Mouse (Mus musculus): ENCODE results near the gene Rpl36-ps4.

Gene Rpl36-ps4

DNA sequence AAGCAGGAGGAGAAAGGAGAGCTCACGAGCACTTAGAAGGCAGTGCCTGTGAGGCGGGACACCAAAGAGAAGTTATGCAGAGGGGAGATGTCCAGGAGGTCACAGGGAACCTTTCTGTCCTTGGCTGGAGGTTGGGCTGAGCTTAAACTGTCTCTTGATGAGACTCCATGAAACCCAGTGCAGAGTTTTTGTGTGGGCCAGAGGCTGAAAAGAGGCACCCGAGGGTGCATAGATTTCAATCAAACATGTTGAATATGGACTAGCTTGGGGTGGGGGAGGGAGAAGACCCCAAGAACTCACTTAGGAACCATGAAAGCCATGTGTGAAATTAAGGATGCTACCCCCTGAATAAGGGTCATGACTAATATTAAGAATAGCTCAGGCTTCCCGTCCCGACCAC is at the start of gene Rpl36-ps4:
Gene Rpl36-ps4, plus strand, starts transcription at position 301 of the 400 bp plus-strand sequence.
- DNase-seq (ENCODE audit: low spot score) = no peak

DNA sequence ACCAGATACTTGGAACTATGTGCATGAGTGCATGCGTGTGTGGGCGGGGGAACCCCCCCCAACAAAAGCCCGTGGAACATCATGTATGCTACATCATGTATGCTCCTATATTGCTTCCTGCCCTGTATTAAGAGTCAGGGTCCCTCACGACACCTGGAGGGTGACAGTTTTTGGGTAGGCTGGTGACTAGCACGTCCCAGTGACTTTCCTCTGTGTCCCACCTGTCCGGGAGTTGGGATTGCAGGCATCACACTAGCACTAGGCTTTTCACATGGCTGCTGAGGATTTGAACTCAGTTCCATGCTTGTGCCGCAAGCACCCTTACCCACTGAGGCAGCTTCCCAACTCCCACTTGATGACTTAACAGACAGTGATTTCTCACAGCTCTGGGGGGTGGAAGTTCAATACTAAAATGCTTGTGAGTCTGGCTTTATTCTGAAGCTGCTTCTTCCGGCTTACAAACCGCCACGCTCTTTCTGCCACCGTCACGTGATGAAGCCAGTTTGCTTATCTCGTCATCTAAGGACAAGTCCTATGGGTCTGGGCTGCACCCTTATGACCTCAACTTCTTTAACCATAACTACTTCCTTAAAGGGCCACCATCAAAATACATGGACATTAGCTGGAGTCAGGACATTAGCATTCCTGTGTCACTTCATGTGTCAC is 49.2 kb upstream of the Rpl36-ps4 start:
- no peak for DNase-seq (ENCODE audit: low spot score)

DNA sequence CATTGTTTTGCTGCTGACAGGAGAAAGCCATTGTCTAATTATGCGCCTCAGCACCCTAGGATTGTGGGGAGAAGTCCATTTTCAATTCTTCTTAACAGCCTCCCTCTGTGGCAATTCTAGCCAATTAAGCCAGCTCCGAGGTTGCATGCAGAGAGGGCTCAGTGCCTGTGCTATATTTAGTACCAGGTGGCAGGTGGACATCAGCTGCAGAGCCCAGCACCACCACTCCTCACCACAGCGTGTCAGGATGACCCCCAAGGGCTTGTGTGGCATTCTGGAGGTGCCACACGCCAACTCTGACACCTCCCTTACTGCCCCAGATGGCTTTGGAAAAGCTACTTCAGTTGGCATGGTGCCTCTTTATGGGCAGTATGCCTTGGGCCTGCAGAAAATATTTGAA is 48.5 kb upstream of the Rpl36-ps4 start:
- DNase-seq (ENCODE audit: low spot score) = no peak

DNA sequence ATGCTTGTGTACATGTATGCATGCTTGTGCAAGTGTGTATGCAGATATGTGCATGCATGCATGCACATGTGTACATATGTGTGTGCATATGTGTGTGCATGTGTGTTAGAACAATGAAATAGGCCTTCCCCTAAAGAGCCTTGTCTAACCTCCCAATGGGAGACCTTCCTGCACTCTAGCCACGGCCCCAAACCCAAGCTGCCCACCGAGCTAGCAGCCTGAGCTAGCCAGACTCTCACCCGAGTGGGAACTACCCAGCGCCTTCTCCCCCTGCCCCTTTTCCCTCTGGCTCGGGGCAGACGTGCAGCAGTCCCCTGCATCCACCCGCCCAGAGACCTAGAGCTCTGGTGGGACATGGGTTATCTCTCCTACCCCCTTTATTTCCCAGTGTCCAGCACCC is 47.3 kb upstream of the Rpl36-ps4 start:
- no peak for DNase-seq (ENCODE audit: low spot score)

DNA sequence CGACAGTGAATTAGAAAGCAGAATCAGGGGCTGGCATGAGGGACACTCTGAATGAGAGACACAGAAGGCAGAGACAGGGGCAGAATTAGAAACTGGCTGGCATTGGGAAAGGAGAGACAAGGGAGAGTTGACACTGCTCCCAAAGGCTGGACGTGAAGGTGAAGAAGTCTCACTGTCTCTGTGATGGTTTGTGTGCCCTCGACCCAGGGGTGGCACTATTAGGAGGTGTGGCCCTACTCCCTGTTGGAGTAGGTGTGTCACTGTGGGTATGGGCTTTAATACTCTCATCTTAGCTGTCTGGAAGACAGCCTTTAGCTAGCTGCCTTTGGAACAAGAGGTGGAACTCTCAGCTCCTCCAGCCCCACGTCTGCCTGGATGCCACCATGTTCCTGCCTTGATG is 46.8 kb upstream of the Rpl36-ps4 start:
- DNase-seq (ENCODE audit: low spot score) = no peak

DNA sequence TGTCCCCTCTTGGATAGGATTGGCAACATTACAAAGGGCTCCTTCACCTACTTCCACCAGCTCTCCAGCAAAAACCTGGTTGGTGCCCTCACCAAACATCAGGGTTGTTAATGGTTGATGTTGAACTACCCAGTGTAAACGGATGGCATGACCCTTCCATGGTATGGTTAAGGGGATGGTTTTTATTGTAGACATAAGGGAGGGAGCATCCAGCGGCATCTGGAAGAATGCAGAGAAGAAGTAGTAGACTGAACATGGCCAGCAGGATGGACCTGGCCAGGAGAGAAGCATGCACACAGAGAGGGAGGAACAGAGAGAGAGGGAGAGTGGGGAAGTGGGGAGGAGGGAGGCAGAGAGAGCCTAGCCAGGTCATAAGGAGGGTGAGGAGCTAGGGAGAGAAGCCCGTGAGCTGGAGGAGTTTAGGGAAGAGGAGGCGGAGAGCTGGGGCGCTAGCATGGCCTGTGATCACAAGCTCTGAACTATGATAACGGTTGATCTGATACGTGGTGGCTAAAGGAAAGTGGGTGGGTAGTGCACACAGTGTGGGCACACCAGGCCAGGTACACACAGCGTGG is 45.3 kb upstream of the Rpl36-ps4 start:
- no peak for DNase-seq (ENCODE audit: low spot score)

DNA sequence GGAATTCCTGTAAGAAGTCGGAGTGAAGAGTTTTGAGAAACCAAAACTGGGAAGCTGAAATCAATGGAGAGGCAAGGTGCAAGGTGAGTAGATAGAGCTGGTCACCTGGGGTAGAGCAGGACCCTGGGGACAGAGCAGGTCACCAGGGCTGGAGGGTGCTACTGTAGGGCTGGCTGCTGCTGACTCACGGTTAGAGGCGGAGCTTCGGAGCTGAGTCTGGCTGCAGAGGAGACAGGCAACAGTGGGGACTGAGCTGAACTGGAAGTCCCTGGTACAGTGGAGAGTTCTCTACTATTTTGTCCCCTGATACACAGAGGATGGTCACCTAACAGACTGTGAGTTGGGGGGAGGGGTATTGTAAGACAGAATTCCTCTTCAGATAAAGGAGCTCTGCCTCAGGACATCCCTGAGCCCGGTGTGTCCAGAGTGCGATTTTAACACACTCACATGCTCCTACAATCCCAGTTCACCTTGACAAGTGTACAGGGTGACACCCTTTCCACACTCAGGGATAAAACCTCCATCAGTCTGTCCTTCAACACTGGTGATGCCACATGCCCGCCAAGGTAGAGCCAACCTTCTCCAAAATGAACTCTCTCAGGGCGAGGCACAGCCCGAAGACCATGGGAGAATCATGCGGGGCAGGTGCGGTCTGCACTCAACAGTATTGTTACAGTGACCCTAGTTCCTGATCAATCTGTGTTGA is 44.3 kb upstream of the Rpl36-ps4 start:
- DNase-seq (ENCODE audit: low spot score) = peak; percentile 1

DNA sequence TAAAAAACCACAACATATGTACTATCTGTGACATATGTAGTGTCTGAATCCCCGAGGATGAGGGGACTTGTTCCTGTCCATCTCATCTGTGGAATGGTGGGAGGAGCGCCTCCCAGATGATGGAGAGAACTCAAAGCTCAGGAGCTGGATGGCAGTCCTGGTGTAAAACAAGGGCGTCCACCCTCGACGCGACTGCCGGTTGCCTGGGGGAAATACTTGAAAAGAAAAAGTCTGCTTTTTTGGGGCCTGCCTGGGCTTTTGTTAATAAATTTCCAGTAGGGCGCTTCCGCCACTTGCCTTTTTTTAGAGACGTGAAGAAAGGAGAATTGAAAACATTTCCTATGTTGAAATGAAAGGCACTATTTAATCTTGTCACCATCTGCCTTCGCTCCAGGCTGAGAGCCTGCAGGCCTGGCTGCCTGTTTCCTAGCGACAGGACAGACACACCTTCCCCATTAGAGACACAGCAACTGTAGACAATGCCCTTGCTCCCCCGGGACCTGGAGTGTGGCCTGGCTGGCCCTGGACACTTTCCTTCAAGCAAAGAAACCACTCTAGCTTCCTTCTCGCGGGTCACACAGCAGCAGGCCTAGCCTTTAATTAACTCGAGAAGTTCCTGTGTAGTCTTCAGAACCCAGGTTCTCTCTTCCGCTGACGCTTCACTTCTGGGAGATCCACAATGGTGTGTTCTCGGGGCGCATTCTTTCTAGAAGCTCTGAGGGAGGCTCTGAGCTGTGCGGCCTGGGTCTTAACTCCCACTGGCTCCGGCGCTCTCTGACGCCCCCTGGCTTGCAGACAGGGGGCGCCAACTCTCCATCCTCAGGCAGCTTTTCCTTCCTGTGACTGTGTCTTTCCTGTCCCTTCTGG is 43.3 kb upstream of the Rpl36-ps4 start:
- DNase-seq (ENCODE audit: low spot score) = peak; percentile 40

DNA sequence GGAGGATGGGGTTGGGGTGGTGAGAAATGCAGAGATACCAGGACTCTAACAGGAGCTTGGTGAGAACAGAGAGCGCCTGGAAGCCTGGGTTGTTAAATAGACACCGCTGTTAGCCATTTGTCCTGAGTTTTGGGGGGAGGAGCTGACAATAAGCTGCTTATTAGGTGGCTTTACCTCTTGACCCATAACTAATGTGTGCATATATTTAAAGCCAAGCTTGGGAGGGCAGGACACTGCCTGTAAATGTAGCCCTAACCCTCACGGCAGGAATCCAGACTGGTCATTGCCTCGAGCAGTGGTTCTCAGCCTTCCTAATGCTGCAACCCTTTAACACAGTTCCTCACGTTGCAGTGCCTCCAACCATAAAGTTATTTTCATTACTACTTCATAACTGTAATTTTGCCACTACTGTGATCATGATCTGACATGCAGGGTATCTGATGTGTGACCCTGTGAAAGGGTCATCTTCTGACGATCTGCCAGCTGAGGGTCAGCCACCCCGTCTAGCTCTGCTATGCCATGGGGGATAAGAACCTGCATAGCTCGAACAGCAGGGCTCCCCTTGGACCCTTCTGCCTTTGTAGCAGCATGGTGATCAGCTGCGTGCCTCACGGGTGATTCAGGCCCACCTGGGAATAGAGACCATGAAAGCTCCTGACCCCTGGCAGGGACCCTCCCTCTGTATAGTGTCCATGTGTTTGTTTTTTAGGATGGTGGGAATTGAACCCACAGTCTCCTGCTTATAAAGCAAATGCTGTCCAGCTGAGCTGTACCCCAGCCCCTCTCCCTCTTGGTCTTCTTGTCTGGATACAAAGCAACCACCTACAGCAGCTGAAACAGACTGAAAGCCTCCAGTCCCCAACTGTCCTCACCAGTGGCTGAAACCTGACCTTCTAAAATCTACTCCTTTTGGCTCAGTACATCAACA is 42.0 kb upstream of the Rpl36-ps4 start:
- DNase-seq (ENCODE audit: low spot score) = no peak

DNA sequence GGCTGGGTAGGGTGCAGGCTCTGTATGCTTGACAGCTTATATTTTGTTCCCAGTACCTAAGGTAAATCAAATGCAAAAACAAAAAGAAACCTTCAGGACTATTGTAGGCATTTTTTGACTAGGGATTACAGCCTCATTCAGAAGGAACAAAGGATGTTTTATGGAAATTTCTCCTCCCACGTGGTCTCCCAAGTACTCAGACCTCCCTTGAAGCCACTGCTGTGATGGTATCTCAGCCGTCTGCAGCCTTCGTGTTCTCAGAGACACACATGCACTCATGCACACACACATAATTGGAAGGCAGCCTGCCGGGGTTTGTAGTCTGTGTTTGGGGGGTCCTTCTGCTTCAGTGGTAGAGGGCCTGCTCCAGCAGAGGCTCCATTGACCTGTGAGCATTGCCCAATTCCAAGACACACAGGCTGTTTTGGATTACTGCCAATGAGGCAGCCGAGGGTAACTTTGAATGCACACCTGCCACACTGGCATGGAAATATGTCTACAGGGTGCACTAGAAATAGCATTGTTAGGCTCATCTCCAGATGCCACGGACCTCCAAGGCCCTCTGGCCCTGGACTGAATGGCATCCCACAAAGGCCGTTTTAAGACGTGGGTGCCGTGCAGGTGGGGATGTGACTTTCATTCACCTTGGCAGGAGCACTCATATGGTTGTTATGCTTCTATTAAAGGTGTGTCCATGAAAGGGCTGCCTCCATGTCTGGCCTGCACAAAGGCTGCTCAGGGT is 41.1 kb upstream of the Rpl36-ps4 start:
- no peak for DNase-seq (ENCODE audit: low spot score)

DNA sequence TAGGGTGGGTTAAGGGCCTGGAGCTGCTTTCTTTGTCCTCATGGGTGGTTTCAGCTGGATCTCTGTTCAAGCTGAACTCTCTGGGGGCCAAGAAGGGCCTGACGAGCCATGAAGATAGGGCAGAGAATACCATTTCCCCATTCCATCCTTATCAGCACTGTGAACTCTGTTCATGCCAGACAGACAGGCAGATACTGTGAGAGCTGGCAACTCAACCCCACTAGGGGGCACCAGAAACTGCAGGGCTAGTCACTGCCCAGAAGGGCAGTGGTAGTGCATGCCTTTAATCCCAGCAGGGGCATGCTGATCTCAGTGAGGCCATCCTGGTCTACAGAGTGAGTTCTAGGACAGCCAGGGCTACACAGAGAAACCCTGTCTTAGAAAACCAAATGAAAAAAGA is 38.2 kb upstream of the Rpl36-ps4 start:
- peak; percentile 31 for DNase-seq (ENCODE audit: low spot score)

DNA sequence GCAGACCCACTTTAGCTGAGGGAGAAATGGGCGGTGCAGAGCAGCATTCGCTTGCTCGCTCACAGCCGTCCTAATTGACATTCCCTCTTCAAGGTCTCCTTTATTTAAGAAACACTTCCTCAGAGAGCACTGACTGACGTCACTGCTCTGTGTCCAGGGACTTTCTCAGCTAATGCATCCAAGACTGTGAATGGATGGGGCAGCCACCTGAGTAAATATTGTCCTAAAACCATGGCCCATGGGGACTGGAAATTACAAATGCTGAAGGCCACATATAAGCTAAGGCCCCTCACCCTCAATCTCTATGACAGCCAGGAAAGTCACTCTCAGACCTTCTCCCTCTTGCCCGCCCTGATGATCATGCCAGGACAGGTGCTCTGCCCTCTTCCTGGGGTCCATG is 23.6 kb upstream of the Rpl36-ps4 start:
- DNase-seq (ENCODE audit: low spot score) = no peak

DNA sequence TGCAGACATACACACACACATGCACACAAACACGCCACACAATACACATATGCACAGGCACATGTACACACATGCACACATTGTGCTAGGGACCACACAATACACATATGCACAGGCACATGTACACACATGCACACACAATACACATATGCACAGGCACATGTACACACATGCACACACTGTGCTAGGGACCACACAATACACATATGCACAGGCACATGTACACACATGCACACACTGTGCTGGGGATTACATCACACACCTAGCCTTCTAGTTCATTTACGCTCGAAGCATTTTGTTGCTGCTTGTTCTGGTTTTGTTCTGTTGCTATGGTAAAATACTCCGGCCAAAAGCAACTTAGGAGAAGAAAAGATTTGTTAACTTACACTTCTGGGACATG is 20.1 kb upstream of the Rpl36-ps4 start:
- no peak for DNase-seq (ENCODE audit: low spot score)

DNA sequence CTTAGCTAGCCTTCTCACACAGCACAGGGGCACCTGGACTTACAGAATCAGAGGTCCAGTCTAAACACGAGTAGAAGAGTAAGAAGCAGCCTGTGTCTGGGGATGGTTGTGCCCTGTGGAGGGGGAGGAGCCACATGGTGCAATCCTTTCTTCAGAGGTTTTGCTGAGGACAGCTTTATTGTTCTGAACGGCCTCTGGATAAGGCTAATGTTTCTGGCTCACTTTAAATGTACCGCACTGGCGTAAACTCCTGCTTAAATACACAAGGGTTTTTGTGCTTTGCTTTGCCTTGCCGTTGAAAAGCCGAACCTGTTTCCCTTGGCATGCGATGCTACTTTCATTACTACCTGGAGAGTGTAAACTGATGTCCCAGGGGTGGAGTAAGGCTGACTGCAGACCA is 19.6 kb upstream of the Rpl36-ps4 start:
- DNase-seq (ENCODE audit: low spot score) = no peak

DNA sequence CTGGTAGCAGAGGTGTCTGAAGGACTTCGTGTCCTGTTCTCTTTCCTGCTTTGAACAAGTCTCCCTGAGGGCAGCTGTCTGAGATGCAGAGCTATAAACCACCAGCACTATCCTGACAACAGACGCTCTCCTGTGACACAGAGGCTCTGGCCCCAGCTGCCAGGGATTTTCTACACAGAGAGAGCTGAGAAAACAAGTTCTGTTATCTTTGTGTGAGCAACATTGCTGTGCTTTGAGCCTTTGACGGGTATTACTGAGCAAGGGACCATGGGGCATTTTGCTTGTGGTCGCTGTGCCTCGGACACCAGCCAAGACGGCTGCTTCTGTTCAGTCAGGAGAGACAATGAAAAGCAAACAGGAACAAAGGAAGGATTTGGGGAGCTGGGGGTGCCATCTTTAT is 17.6 kb upstream of the Rpl36-ps4 start:
- DNase-seq (ENCODE audit: low spot score) = no peak

DNA sequence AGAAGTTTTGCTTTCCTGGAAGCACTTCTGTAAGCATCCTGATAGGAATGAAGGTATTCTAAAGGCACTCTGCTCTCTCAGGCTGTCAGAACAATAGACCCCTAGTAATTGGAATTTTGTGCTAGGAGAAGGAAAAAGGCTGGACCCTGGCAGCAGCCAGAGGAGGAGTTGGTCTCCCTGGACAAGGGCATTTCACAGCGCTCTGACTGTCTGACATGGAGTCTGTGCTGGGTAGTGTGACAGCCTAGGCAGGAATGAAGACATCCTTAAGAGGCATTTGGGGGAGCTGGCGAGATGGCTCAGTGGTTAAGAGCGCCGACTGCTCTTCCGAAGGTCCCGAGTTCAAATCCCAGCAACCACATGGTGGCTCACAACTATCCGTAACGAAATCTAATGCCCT is 17.1 kb upstream of the Rpl36-ps4 start:
- DNase-seq (ENCODE audit: low spot score) = no peak

DNA sequence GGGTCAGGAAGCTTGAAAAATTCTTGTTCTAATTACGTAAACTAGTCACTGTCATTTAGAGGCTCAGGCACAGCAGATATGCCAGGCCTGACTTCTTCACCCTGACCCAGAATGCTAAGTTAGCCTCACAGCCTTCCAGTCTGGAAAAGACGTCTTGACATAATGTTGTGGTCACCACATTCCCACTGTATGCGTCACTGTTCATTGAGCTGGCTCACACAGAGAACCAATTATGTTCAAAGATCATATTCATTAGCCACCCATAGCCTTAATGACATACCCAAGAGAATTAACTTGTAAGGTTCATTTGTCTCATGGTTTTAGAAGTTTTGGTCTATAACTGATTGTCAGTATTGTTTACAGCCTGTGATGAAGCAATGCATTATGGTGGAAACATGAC is 5.4 kb upstream of the Rpl36-ps4 start:
- DNase-seq (ENCODE audit: low spot score) = no peak

DNA sequence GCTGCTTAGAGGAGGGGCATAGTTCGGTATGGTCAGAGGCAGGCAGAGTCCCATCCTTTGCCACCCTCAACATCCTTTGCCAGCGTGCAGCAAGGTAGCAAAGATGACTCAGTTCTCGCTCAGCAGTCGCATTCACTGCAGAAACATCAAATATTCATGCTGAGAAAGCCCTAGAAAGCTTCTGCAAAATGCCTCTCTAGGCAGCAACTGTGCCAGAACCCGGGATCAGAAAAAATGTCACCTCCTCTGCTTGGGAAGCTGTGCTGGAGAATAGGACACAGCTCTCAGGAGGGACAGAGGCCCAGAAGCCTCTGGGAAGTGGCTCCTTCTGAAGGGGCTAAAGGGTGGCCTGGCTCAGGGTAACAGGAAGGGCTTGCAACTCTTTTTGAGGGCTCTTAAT is 2.7 kb upstream of the Rpl36-ps4 start:
- DNase-seq (ENCODE audit: low spot score) = no peak

DNA sequence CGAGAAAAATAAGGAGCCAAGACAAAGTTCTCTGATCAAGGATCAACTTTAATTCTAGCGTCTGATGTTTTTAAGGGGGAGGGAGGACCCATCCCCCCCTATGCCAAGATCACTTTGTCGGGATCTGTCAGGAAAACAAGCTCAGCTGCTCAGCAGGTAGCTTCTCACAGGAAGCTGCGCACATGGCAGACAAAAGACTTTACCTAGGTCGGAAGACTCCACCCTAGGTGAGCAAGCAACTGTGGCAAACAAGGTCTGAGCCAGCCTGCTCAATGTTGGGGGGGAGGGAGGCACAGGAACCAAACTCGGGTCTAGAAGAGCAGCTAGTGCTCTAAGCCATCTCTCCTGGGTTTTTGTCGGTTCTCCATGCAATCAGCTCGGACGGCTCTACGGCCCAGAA is 13.5 kb downstream of the Rpl36-ps4 start:
- no peak for DNase-seq (ENCODE audit: low spot score)

DNA sequence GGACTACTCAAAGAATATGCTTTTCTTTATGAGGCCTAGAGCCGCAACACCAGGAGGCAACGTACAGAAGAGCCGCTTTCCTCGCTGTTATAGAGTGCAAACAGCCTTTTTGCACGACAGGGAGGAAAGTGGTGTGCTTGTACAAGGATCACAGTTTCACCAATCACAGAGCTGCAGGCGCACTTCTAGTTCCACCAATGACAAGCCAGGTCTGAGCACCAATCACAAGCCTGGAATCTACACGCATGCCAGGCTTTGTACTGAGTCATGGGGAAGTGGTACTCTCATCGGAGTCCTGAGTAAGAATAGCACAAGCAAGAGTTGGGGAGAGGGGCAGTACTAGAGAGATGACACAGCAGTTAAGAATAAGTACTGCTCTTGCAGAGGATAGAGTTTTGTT is 14.0 kb downstream of the Rpl36-ps4 start:
- no peak for DNase-seq (ENCODE audit: low spot score)

DNA sequence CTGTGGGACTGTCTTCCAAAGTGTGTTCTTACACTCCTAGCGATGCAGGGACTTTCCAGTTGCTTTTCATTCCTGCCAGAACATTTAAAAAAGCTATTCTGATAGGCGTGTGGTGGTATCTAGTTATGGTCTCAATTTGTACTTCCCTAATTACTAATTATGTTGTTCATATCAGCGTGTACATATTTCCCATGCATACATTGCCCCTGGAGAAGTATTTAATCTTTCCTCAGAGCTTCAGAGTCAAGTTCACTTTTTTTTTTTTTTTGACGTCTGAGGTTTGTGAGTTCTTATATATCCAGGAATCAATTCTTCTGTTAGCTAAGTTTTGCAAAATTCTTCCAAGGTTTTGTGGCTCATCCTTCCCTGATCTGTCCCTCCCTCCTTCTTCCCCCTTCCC is 15.4 kb downstream of the Rpl36-ps4 start:
- DNase-seq (ENCODE audit: low spot score) = no peak

Data from layer of hippocampus, adult 11-12 months (tissue).